Mouse (Mus musculus) small intestine, adult 2 months (tissue): ENCODE measurements around the gene Ung. TPM values are rescaled to one million over a fixed set of nuclear protein-coding genes. Genes with fewer than 3 reads are reported as not detected.

Source experiments
- H3K27ac ChIP-seq: fragments of 200-500 bp; 2 replicates; pipeline ENCODE4 v1.5.1; 2012; ENCODE audit warnings: low read depth, low read length, control low read depth, inconsistent platforms; ENCODE audit not compliant: insufficient read depth
- H3K27me3 ChIP-seq: fragments of 200-500 bp; 2 replicates; pipeline ENCODE4 v1.6.1; 2012; ENCODE audit warnings: mild to moderate bottlenecking, moderate library complexity, low read length, inconsistent platforms; ENCODE audit not compliant: control insufficient read depth, insufficient read depth
- H3K36me3 ChIP-seq: fragments of 200-500 bp; 2 replicates; pipeline ENCODE4 v1.6.1; 2012; ENCODE audit warnings: mild to moderate bottlenecking, low read length, control low read depth, inconsistent platforms; ENCODE audit not compliant: control insufficient read depth, insufficient read depth
- H3K4me1 ChIP-seq: fragments of 200-500 bp; 2 replicates; pipeline ENCODE4 v1.6.1; 2012; ENCODE audit warnings: low read length, inconsistent platforms, mixed read lengths; ENCODE audit not compliant: control insufficient read depth, insufficient read depth, insufficient read length
- H3K4me3 ChIP-seq: fragments of 200-500 bp; 2 replicates; pipeline ENCODE4 v1.5.1; 2012; ENCODE audit warnings: low read depth, mild to moderate bottlenecking, control low read depth, inconsistent platforms, low read length, moderate library complexity
- CTCF ChIP-seq: fragments of 200-500 bp; IDR thresholded peaks from 2 replicates; pipeline ENCODE4 v1.5.1; 2012; ENCODE audit warnings: low read depth, mild to moderate bottlenecking, control low read depth, inconsistent platforms, low read length, moderate library complexity, mixed read lengths; ENCODE audit not compliant: insufficient replicate concordance, insufficient read length; ENCODE audit errors: extremely low read depth
- POLR2A ChIP-seq: fragments of 200-500 bp; IDR thresholded peaks from 2 replicates; pipeline ENCODE4 v1.6.1; 2012; ENCODE audit warnings: low read depth, mild to moderate bottlenecking, control low read depth, inconsistent platforms, low read length, moderate library complexity
- WGBS: fragments of 180-500 bp; shearing (Covaris S2); methylation state at CpG from one replicate; pipeline ENCODE4 v1.1.7; 2018; 5-methylcytosine and 5-hydroxymethylcytosine counted together
- polyA plus RNA-seq: library from polyadenylated mRNA; depleted of rRNA; stranded (reverse); fragments of >200 nt; gene quantifications from 2 replicates; pipeline ENCODE4 v1.2.3, GENCODE M21; 2012

Gene Ung
- polyA plus RNA-seq, 1 experiment, result 6.7 TPM

- peak overlapping the region; percentile 61 for H3K27ac ChIP-seq
- H3K4me1 ChIP-seq, result peaks cover 8% of the 10 kb centered on the region
- no peak for TF ChIP-seq POLR2A
- TF ChIP-seq CTCF, result no peak
- H3K4me3 ChIP-seq, result peak overlapping the region; percentile 78
- H3K27me3 ChIP-seq, result no peaks in the 10 kb centered on the region
- H3K36me3 ChIP-seq, result no peaks in the 10 kb centered on the region; the same call in 1 of the 2 replicates
- WGBS, result under 1% methylated on average over 15 of the region's 15 CpGs
Observed at GRCm38 (mm10) chr5:114131521-114131840, 1.3 kb downstream of the Ung start.

- peaks cover 14% of the 10 kb centered on the region for H3K4me1 ChIP-seq
- whole genome bisulfite sequencing, result 91% methylated on average over 6 of the region's 6 CpGs
- no peak overlapping the region for H3K4me3 ChIP-seq
- no peaks in the 10 kb centered on the region for H3K27me3 ChIP-seq
- peaks cover 3% of the 10 kb centered on the region; the same call in 1 of the 2 replicates for H3K36me3 ChIP-seq
- no peak for TF ChIP-seq CTCF
- TF ChIP-seq POLR2A, result no peak
- H3K27ac ChIP-seq, result no peak overlapping the region
Observed at GRCm38 (mm10) chr5:114132841-114133240, 2.7 kb downstream of the Ung start.

GRCm38 (mm10) chr5:114134091-114134534, 3.9 kb downstream of the Ung start:
- no peaks in the 10 kb centered on the region for H3K27me3 ChIP-seq
- peaks cover 3% of the 10 kb centered on the region; the same call in 1 of the 2 replicates for H3K36me3 ChIP-seq
- peaks cover 23% of the 10 kb centered on the region for H3K4me1 ChIP-seq
- H3K4me3 ChIP-seq, result no peak overlapping the region
- TF ChIP-seq CTCF (peak; percentile 66; the same call in 1 of the 2 replicates), POLR2A (no peak)
- no peak overlapping the region for H3K27ac ChIP-seq
- 22% methylated on average over 6 of the region's 6 CpGs for WGBS

- no peak for TF ChIP-seq POLR2A
- no peak for TF ChIP-seq CTCF
- WGBS, result 83% methylated on average over 10 of the region's 10 CpGs
- H3K4me3 ChIP-seq, result no peak overlapping the region
- H3K27me3 ChIP-seq, result no peaks in the 10 kb centered on the region
- peaks cover 24% of the 10 kb centered on the region for H3K4me1 ChIP-seq
- no peak overlapping the region for H3K27ac ChIP-seq
- peaks cover 3% of the 10 kb centered on the region; the same call in 1 of the 2 replicates for H3K36me3 ChIP-seq
Observed at GRCm38 (mm10) chr5:114135516-114135915, 5.3 kb downstream of the Ung start.

GRCm38 (mm10) chr5:114137481-114138276, 7.5 kb downstream of the Ung start:
- Histone ChIP-seq H3K27ac (peak overlapping the region; percentile 58), H3K4me1 (peaks cover 27% of the 10 kb centered on the region)
- WGBS, result 39% methylated on average over 15 of the region's 15 CpGs

GRCm38 (mm10) chr5:114138277-114139164, 8.3 kb downstream of the Ung start:
- peaks cover 32% of the 10 kb centered on the region for H3K4me1 ChIP-seq
- H3K4me3 ChIP-seq, result peak overlapping the region; percentile 38
- whole genome bisulfite sequencing, result 21% methylated on average over 21 of the region's 21 CpGs
- H3K27ac ChIP-seq, result peak overlapping the region; percentile 95
- peaks cover 3% of the 10 kb centered on the region; the same call in 1 of the 2 replicates for H3K36me3 ChIP-seq
- H3K27me3 ChIP-seq, result no peaks in the 10 kb centered on the region
- TF ChIP-seq POLR2A, result no peak
- TF ChIP-seq CTCF, result peak; percentile 10; the same call in 1 of the 2 replicates

More at GRCm38 (mm10) chr5:114137481-114138276, 7.5 kb downstream of the Ung start:
- no peaks in the 10 kb centered on the region for H3K27me3 ChIP-seq
- no peak overlapping the region for H3K4me3 ChIP-seq
- H3K36me3 ChIP-seq, result peaks cover 3% of the 10 kb centered on the region; the same call in 1 of the 2 replicates
- TF ChIP-seq CTCF (no peak), POLR2A (no peak)
